Mouse (Mus musculus): Measurements from ENCODE around the gene Wdr31.

DNA sequence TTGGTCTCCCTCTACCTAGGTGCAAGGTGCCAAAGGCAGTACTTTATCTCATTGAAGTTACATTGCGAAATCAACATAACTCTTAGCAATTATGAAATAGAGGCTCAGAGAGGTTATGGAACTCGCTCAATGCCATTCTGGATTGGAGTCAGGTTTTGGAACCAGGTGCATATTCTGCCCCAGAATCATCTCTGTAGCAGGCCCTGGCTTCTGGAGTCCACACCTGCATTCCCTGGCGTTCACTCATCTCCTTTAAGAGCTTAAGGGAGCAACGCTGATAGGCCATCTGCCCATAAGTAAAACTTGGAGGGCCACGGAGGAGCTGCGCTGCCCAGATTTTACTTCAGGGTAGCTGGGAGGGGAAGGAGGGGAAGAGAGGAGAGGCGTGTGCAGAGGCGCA lies 46.4 kb upstream of the Wdr31 start:
- TF ChIP-seq POLR2A (IDR thresholded peaks at IDR 0.05; ENCODE audit: insufficient read depth, low read depth, low read length) (no peak), CTCF (IDR thresholded peaks at IDR 0.05; ENCODE audit: insufficient read depth, low read depth, low read length) (no peak)
